Comparison of ENCODE assay signal across 9 mouse cellular contexts in genomic region chr3:98417328-98417727, GRCm38 (mm10). TPM values are rescaled to one million over a fixed set of nuclear protein-coding genes. Genes with fewer than 3 reads are reported as not detected.
DNase-seq lines count a peak whose midpoint lies in the region; ATAC-seq and TF ChIP-seq lines count a peak whose summit lies in the region.
"Had no signal": no experiment of that assay in that cellular context is flagged by ENCODE, and none has a peak within 500 bp of the region (broad histone marks: within the 10 kb centered on the region; RNA-seq: fewer than 3 reads in every experiment).

No protein-coding gene starts in this region.

- TF ChIP-seq CTCF in kidney, postnatal 0 days (IDR thresholded peaks at IDR 0.05; ENCODE audit: low read depth) = no peak

- DNase-seq in thymus, postnatal 14 days = peak; percentile 16
- DNase-seq in thymus, postnatal 36 days = no peak
- peak; percentile 91 to 96 for DNase-seq in cerebellum, postnatal 25 days
- DNase-seq in heart, embryonic 10.5 days (ENCODE audit: low spot score) = no peak
- peak; percentile 76 for DNase-seq in kidney, postnatal 0 days (ENCODE audit: low spot score)
- DNase-seq in liver, embryonic 11.5 days (ENCODE audit: low spot score) = no peak
- DNase-seq in c-Kit-positive CD71-positive TER-119-positive erythroid progenitor cells, embryonic 14.5 days (ENCODE audit: low spot score) = no peak

- H3K27ac ChIP-seq in heart, embryonic 10.5 days = peak overlapping the region; percentile 85
- H3K27ac ChIP-seq in kidney, postnatal 0 days = peak overlapping the region; percentile 62; the same call in 1 of the 2 replicates
- no peak overlapping the region for H3K27ac ChIP-seq in liver, embryonic 11.5 days (ENCODE audit: low read depth, low read length)
- H3K27ac ChIP-seq: midbrain, embryonic 12.5 days had no signal

- H3K36me3 ChIP-seq in heart, embryonic 10.5 days = no peaks in the 10 kb centered on the region
- peaks cover 4% of the 10 kb centered on the region; the same call in 1 of the 2 replicates for H3K36me3 ChIP-seq in kidney, postnatal 0 days (ENCODE audit: insufficient read depth, low read length)
- no peaks in the 10 kb centered on the region for H3K36me3 ChIP-seq in liver, embryonic 11.5 days (ENCODE audit: control insufficient read depth, insufficient read depth, low read length)
- H3K36me3 ChIP-seq: midbrain, embryonic 12.5 days had no signal

- no peaks in the 10 kb centered on the region for H3K9me3 ChIP-seq in heart, embryonic 10.5 days
- H3K9me3 ChIP-seq in kidney, postnatal 0 days (replicated peaks; ENCODE audit: low read length) = no peaks in the 10 kb centered on the region
- no peaks in the 10 kb centered on the region for H3K9me3 ChIP-seq in liver, embryonic 11.5 days (ENCODE audit: control insufficient read depth, low read length)
- H3K9me3 ChIP-seq: midbrain, embryonic 12.5 days had no signal

- H3K4me3 ChIP-seq in heart, embryonic 10.5 days = no peak overlapping the region
- no peak overlapping the region for H3K4me3 ChIP-seq in kidney, postnatal 0 days (replicated peaks; ENCODE audit: low read depth, low read length)
- no peak overlapping the region for H3K4me3 ChIP-seq in liver, embryonic 11.5 days (ENCODE audit: low read depth, low read length)
- H3K4me3 ChIP-seq: midbrain, embryonic 12.5 days had no signal

- H3K4me2 ChIP-seq in kidney, postnatal 0 days (ENCODE audit: low read length) = no peak overlapping the region; the same call in 1 of the 2 replicates
- H3K4me2 ChIP-seq in liver, embryonic 11.5 days = no peak overlapping the region
- H3K4me2 ChIP-seq: midbrain, embryonic 12.5 days had no signal

- no peak overlapping the region for H3K9ac ChIP-seq in kidney, postnatal 0 days (ENCODE audit: low read depth, low read length)
- H3K9ac ChIP-seq in liver, embryonic 11.5 days (ENCODE audit: low read depth, low read length) = no peak overlapping the region
- H3K9ac ChIP-seq: midbrain, embryonic 12.5 days had no signal

- 53% methylated on average over 4 of the region's 4 CpGs for WGBS in heart, embryonic 10.5 days
- WGBS in kidney, postnatal 0 days = 28% methylated on average over 4 of the region's 4 CpGs
- 40% methylated on average over 4 of the region's 4 CpGs for WGBS in liver, embryonic 11.5 days

- ATAC-seq in kidney, postnatal 0 days (replicated peaks; ENCODE audit: low FRiP score, low read depth) = peak; percentile 66
- ATAC-seq in liver, embryonic 11.5 days (replicated peaks; ENCODE audit: low FRiP score) = peak; percentile 39; the same call in 1 of the 2 replicates
- ATAC-seq in neutrophil, adult 5-6 weeks (ENCODE audit: extremely low read depth, insufficient number of reproducible peaks, low FRiP score, poor library complexity, severe bottlenecking) = peak; percentile 36; the same call in 1 of the 2 replicates

- peaks cover 75% of the 10 kb centered on the region for H3K4me1 ChIP-seq in heart, embryonic 10.5 days
- peaks cover 24% of the 10 kb centered on the region for H3K4me1 ChIP-seq in kidney, postnatal 0 days (replicated peaks; ENCODE audit: insufficient read depth, low read length)
- peaks cover 11% of the 10 kb centered on the region for H3K4me1 ChIP-seq in liver, embryonic 11.5 days (replicated peaks; ENCODE audit: control insufficient read depth, insufficient read depth, low read length)

- no peaks in the 10 kb centered on the region for H3K27me3 ChIP-seq in heart, embryonic 10.5 days (ENCODE audit: insufficient read depth, poor library complexity, severe bottlenecking)
- no peaks in the 10 kb centered on the region for H3K27me3 ChIP-seq in kidney, postnatal 0 days (ENCODE audit: insufficient read depth, low read length)
- no peaks in the 10 kb centered on the region for H3K27me3 ChIP-seq in liver, embryonic 11.5 days (replicated peaks; ENCODE audit: control insufficient read depth, insufficient read depth, low read length)
- H3K27me3 ChIP-seq: midbrain, embryonic 12.5 days had no signal

RNA-seq across cellular contexts. Expression of gene Zfp697, which starts 35.1 kb away (rescaled TPM):
- 7.3 and 10.0 TPM in 2 replicates for polyA plus RNA-seq in heart, embryonic 10.5 days (2016; fragmentation: Nextera tagmentation; extraction: Ambion mirVana)
- polyA plus RNA-seq in kidney, postnatal 0 days (2015; fragmentation: Nextera tagmentation; extraction: Ambion mirVana) = 19.0 and 19.6 TPM in 2 replicates
- 4.8 and 5.7 TPM in 2 replicates for polyA plus RNA-seq in liver, embryonic 11.5 days (2014; fragmentation: Nextera tagmentation; extraction: Ambion mirVana)
- total RNA-seq in neutrophil, adult 5-6 weeks (2017) = 0.12 TPM in 1 of 2 replicates, not detected in the other

RNA-seq across cellular contexts. Expression of gene Gm4450, which starts 39.6 kb away (rescaled TPM):
- polyA plus RNA-seq in heart, embryonic 10.5 days (2016; fragmentation: Nextera tagmentation; extraction: Ambion mirVana) = 0.20 TPM in 1 of 2 replicates, not detected in the other
- polyA plus RNA-seq in kidney, postnatal 0 days (2015; fragmentation: Nextera tagmentation; extraction: Ambion mirVana) = 83.6 and 90.6 TPM in 2 replicates
- not detected in 2 replicates for polyA plus RNA-seq in liver, embryonic 11.5 days (2014; fragmentation: Nextera tagmentation; extraction: Ambion mirVana)
- not detected in 2 replicates for total RNA-seq in neutrophil, adult 5-6 weeks (2017)
- polyA plus RNA-seq: midbrain, embryonic 12.5 days had no signal

Comparison
In these comparisons a context has a peak if more than half of its experiments do, and no peak if none do; other contexts are left out.
1. DNase-seq: peak in thymus, postnatal 14 days (single experiment), cerebellum, postnatal 25 days (2 of 2) and kidney, postnatal 0 days (single experiment); none in thymus, postnatal 36 days (0 of 2), heart, embryonic 10.5 days (single experiment), liver, embryonic 11.5 days (single experiment) and c-Kit-positive CD71-positive TER-119-positive erythroid progenitor cells, embryonic 14.5 days (single experiment).
2. RNA of gene Gm4450, which starts 39.6 kb away (polyA plus RNA-seq): 83.6 to 90.6 TPM in kidney, postnatal 0 days; 0.20 TPM in heart, embryonic 10.5 days and not detected in liver, embryonic 11.5 days; every median in the first group is over 10 times any median in the second.
3. Peak in every context shown above with its lines, with median percentiles within 50 percentile points of each other: ATAC-seq.